Mouse (Mus musculus) brain, embryonic 18.5 days (tissue): ENCODE data around the gene Ptgdr2.

Experiments
- DNase-seq: peaks from one replicate; pipeline ENCODE4 v3.0.0-alpha.2; 2012; ENCODE audit warnings: low read depth, low spot score

The Ptgdr2 gene

GRCm38 (mm10) chr19:10937110-10937563 lies at the start of gene Ptgdr2:
Gene Ptgdr2 (plus strand): TSS chr19:10937160.
- no peak for DNase-seq

GRCm38 (mm10) chr19:10892201-10892600 lies 44.8 kb upstream of the Ptgdr2 start:
- no peak for DNase-seq

GRCm38 (mm10) chr19:10895016-10895528 lies 41.9 kb upstream of the Ptgdr2 start, which contains the start of gene Prpf19:
Gene Prpf19 (plus strand): TSS chr19:10895231.
- peak; percentile 97 for DNase-seq

- no peak for DNase-seq
These were observed 41.3 kb upstream of the Ptgdr2 start for GRCm38 (mm10) chr19:10895708-10896107.

GRCm38 (mm10) chr19:10896849-10897248 lies 40.1 kb upstream of the Ptgdr2 start:
- no peak for DNase-seq

- DNase-seq: no peak
These were observed 39.5 kb upstream of the Ptgdr2 start for GRCm38 (mm10) chr19:10897491-10897890.

GRCm38 (mm10) chr19:10900315-10900714 lies 36.6 kb upstream of the Ptgdr2 start:
- no peak for DNase-seq

GRCm38 (mm10) chr19:10901046-10901445 lies 35.9 kb upstream of the Ptgdr2 start:
- DNase-seq: no peak

- DNase-seq: no peak
These were observed 32.4 kb upstream of the Ptgdr2 start for GRCm38 (mm10) chr19:10904512-10904911.

GRCm38 (mm10) chr19:10904927-10905727 lies 31.8 kb upstream of the Ptgdr2 start:
- DNase-seq: no peak

- no peak for DNase-seq
These were observed 31.3 kb upstream of the Ptgdr2 start for GRCm38 (mm10) chr19:10905728-10906000.

- no peak for DNase-seq
These were observed 29.1 kb upstream of the Ptgdr2 start for GRCm38 (mm10) chr19:10907891-10908290.

- no peak for DNase-seq
These were observed 27.8 kb upstream of the Ptgdr2 start for GRCm38 (mm10) chr19:10909087-10909721.

- DNase-seq: no peak
These were observed 22.7 kb upstream of the Ptgdr2 start for GRCm38 (mm10) chr19:10914291-10914690.

GRCm38 (mm10) chr19:10914870-10915269 lies 22.1 kb upstream of the Ptgdr2 start:
- DNase-seq: no peak

GRCm38 (mm10) chr19:10916506-10916905 lies 20.5 kb upstream of the Ptgdr2 start:
- DNase-seq: no peak

GRCm38 (mm10) chr19:10918321-10918991 lies 18.5 kb upstream of the Ptgdr2 start:
- DNase-seq: no peak

- DNase-seq: no peak
These were observed 16.4 kb upstream of the Ptgdr2 start, which contains the start of gene Zp1 for GRCm38 (mm10) chr19:10920532-10920931. Gene Zp1 (minus strand): TSS chr19:10920632.

- DNase-seq: no peak
These were observed 15.9 kb upstream of the Ptgdr2 start for GRCm38 (mm10) chr19:10921058-10921457.

GRCm38 (mm10) chr19:10924220-10924619 lies 12.7 kb upstream of the Ptgdr2 start:
- no peak for DNase-seq

- no peak for DNase-seq
These were observed 10.8 kb upstream of the Ptgdr2 start for GRCm38 (mm10) chr19:10926123-10926621.

- no peak for DNase-seq
These were observed 10.3 kb upstream of the Ptgdr2 start for GRCm38 (mm10) chr19:10926666-10927065.
